ENCODE assay signal across 27 mouse cellular contexts in genomic region chr9:97272061-97272460, GRCm38 (mm10).
"Had no signal": no experiment of that assay in that cellular context is flagged by ENCODE, and none has a peak within 500 bp of the region (broad histone marks: within the 10 kb centered on the region; RNA-seq: fewer than 3 reads in every experiment).

No protein-coding gene starts in this region.

- H3K4me1 ChIP-seq: limb, embryonic 12.5 days; limb, embryonic 13.5 days; limb, embryonic 15.5 days; liver, embryonic 12.5 days; liver, embryonic 13.5 days; liver, embryonic 15.5 days; lung, embryonic 15.5 days; megakaryocyte, embryonic 14.5 days; midbrain, embryonic 10.5 days; midbrain, embryonic 12.5 days; midbrain, embryonic 13.5 days; midbrain, embryonic 15.5 days had no signal

- H3K4me3 ChIP-seq: limb, embryonic 10.5 days; limb, embryonic 12.5 days; limb, embryonic 13.5 days; limb, embryonic 15.5 days; liver, embryonic 12.5 days; liver, embryonic 13.5 days; liver, embryonic 15.5 days; lung, embryonic 15.5 days; megakaryocyte, embryonic 14.5 days; midbrain, embryonic 10.5 days; midbrain, embryonic 12.5 days; midbrain, embryonic 13.5 days; midbrain, embryonic 15.5 days; myocyte had no signal

- H3K9me3 ChIP-seq: limb, embryonic 10.5 days; limb, embryonic 12.5 days; limb, embryonic 13.5 days; limb, embryonic 15.5 days; liver, embryonic 12.5 days; liver, embryonic 13.5 days; liver, embryonic 15.5 days; lung, embryonic 15.5 days; midbrain, embryonic 10.5 days; midbrain, embryonic 12.5 days; midbrain, embryonic 13.5 days; midbrain, embryonic 15.5 days had no signal

- DNase-seq: left cerebral cortex, postnatal 4 days; liver; liver, embryonic 13.5 days; liver, postnatal 0 days; lung, adult 18-20 months; lung, adult 2 months; lung, embryonic 14.5 days; lung, postnatal 10 days; lung, postnatal 14 days; lung, postnatal 36 days; lung, postnatal 4 days; midbrain, embryonic 14.5 days had no signal

- H3K27ac ChIP-seq: limb, embryonic 10.5 days; limb, embryonic 12.5 days; limb, embryonic 13.5 days; limb, embryonic 15.5 days; liver, embryonic 12.5 days; liver, embryonic 13.5 days; liver, embryonic 14.5 days; liver, embryonic 15.5 days; lung, embryonic 15.5 days; macrophage; midbrain, embryonic 10.5 days; midbrain, embryonic 12.5 days; midbrain, embryonic 13.5 days; midbrain, embryonic 15.5 days had no signal

- H3K36me3 ChIP-seq: limb, embryonic 10.5 days; limb, embryonic 12.5 days; limb, embryonic 13.5 days; limb, embryonic 15.5 days; liver, embryonic 12.5 days; liver, embryonic 13.5 days; liver, embryonic 15.5 days; lung, embryonic 15.5 days; midbrain, embryonic 10.5 days; midbrain, embryonic 12.5 days; midbrain, embryonic 13.5 days; midbrain, embryonic 15.5 days had no signal

- H3K27me3 ChIP-seq: limb, embryonic 12.5 days; limb, embryonic 13.5 days; limb, embryonic 15.5 days; liver, embryonic 12.5 days; liver, embryonic 13.5 days; liver, embryonic 15.5 days; lung, embryonic 15.5 days; megakaryocyte, embryonic 14.5 days; midbrain, embryonic 12.5 days; midbrain, embryonic 13.5 days; midbrain, embryonic 15.5 days had no signal
